Mouse (Mus musculus): ENCODE measurements around the gene Limd1.
"Not testable (repeated sequence)": the region's sequence is repeated elsewhere in the genome, so short reads cannot be mapped to it uniquely, and the experiment has no call there.

Limd1 gene

GRCm38 (mm10) chr9:123478586-123479195, at the start of gene Limd1:
Gene Limd1, plus strand, starts transcription at chr9:123478706.
- DNase-seq (ENCODE audit: low read depth, low spot score), result peak; percentile 39

GRCm38 (mm10) chr9:123429863-123430262, 48.6 kb upstream of the Limd1 start:
- no peak for DNase-seq (ENCODE audit: low read depth, low spot score)

GRCm38 (mm10) chr9:123430973-123431372, 47.5 kb upstream of the Limd1 start:
- DNase-seq (ENCODE audit: low read depth, low spot score), result no peak

GRCm38 (mm10) chr9:123438223-123438622, 40.3 kb upstream of the Limd1 start:
- no peak for DNase-seq (ENCODE audit: low read depth, low spot score)

- no peak for DNase-seq (ENCODE audit: low read depth, low spot score)
Observed at GRCm38 (mm10) chr9:123440230-123441058, 38.1 kb upstream of the Limd1 start.

- DNase-seq (ENCODE audit: low read depth, low spot score), result not testable (repeated sequence)
Observed at GRCm38 (mm10) chr9:123447101-123447500, 31.4 kb upstream of the Limd1 start.

- no peak for DNase-seq (ENCODE audit: low read depth, low spot score)
Observed at GRCm38 (mm10) chr9:123448594-123448993, 29.9 kb upstream of the Limd1 start.

GRCm38 (mm10) chr9:123450174-123450573, 28.3 kb upstream of the Limd1 start:
- peak; percentile 28 for DNase-seq (ENCODE audit: low read depth, low spot score)

- no peak for DNase-seq (ENCODE audit: low read depth, low spot score)
Observed at GRCm38 (mm10) chr9:123451772-123452171, 26.7 kb upstream of the Limd1 start.

GRCm38 (mm10) chr9:123456634-123457602, 21.6 kb upstream of the Limd1 start:
- no peak for DNase-seq (ENCODE audit: low read depth, low spot score)

- DNase-seq (ENCODE audit: low read depth, low spot score), result no peak
Observed at GRCm38 (mm10) chr9:123457603-123458002, 20.9 kb upstream of the Limd1 start.

GRCm38 (mm10) chr9:123467141-123467620, 11.3 kb upstream of the Limd1 start:
- no peak for DNase-seq (ENCODE audit: low read depth, low spot score)

GRCm38 (mm10) chr9:123468406-123469085, 10.0 kb upstream of the Limd1 start:
- no peak for DNase-seq (ENCODE audit: low read depth, low spot score)

GRCm38 (mm10) chr9:123469087-123469486, 9.4 kb upstream of the Limd1 start:
- DNase-seq (ENCODE audit: low read depth, low spot score), result no peak

- no peak for DNase-seq (ENCODE audit: low read depth, low spot score)
Observed at GRCm38 (mm10) chr9:123473377-123473776, 5.1 kb upstream of the Limd1 start.

- DNase-seq (ENCODE audit: low read depth, low spot score), result no peak
Observed at GRCm38 (mm10) chr9:123475569-123475968, 2.9 kb upstream of the Limd1 start.

GRCm38 (mm10) chr9:123478031-123478585, 398 bp upstream of the Limd1 start:
- no peak for DNase-seq (ENCODE audit: low read depth, low spot score)

GRCm38 (mm10) chr9:123479196-123479669, 727 bp downstream of the Limd1 start:
- DNase-seq (ENCODE audit: low read depth, low spot score), result no peak

- DNase-seq (ENCODE audit: low read depth, low spot score), result no peak
Observed at GRCm38 (mm10) chr9:123479876-123480252, 1.4 kb downstream of the Limd1 start.

- no peak for DNase-seq (ENCODE audit: low read depth, low spot score)
Observed at GRCm38 (mm10) chr9:123480253-123480921, 1.9 kb downstream of the Limd1 start.
